Mouse (Mus musculus) G1E (cell line): ENCODE data around the gene Tbc1d1.

Experiments used
- CTCF ChIP-seq: IDR thresholded peaks from 2 replicates; pipeline ENCODE4 v1.5.1; 2012; ENCODE audit warnings: low read depth, low read length, inconsistent platforms, mixed read lengths
- GATA1 ChIP-seq: IDR thresholded peaks from 2 replicates; pipeline ENCODE4 v1.6.1; 2012; ENCODE audit warnings: borderline replicate concordance, low read length, inconsistent platforms, mixed read lengths
- POLR2AphosphoS5 ChIP-seq: IDR thresholded peaks from 2 replicates; pipeline ENCODE4 v1.6.1; 2012; ENCODE audit warnings: low read depth, low read length, inconsistent platforms; ENCODE audit not compliant: insufficient replicate concordance
- TAL1 ChIP-seq: conservative IDR thresholded peaks from 2 replicates; pipeline ENCODE4 v1.6.1; 2012; ENCODE audit warnings: low read depth, low read length, inconsistent platforms, mixed read lengths

GRCm38 (mm10) chr5:64327212-64327902 is 171.3 kb downstream of the Tbc1d1 start:
- TF ChIP-seq CTCF, result no peak
- TF ChIP-seq TAL1, result no peak
- TF ChIP-seq GATA1, result no peak
- no peak for TF ChIP-seq POLR2AphosphoS5
